Mouse (Mus musculus) induced T-regulatory cell, adult 2 months (primary cell): ENCODE measurements around the gene Gm20388.

Experiments
- DNase-seq: peaks from one replicate; pipeline ENCODE4 v3.0.0-alpha.2; 2012; ENCODE audit warnings: low read depth

The Gm20388 gene

GRCm38 (mm10) chr8:124077377-124077776, 4166.7 kb downstream of the Gm20388 start:
- no peak for DNase-seq

- DNase-seq = peak; percentile 20
These were observed 4167.4 kb downstream of the Gm20388 start for GRCm38 (mm10) chr8:124077998-124078397.

- no peak for DNase-seq
These were observed 4168.3 kb downstream of the Gm20388 start for GRCm38 (mm10) chr8:124078969-124079368.

- DNase-seq = no peak
These were observed 4170.1 kb downstream of the Gm20388 start for GRCm38 (mm10) chr8:124080467-124081326.

GRCm38 (mm10) chr8:124082616-124083015, 4172.0 kb downstream of the Gm20388 start:
- DNase-seq = no peak

- no peak for DNase-seq
These were observed 4173.0 kb downstream of the Gm20388 start for GRCm38 (mm10) chr8:124083611-124084010.

- DNase-seq = peak; percentile 57
These were observed 4175.0 kb downstream of the Gm20388 start for GRCm38 (mm10) chr8:124085668-124086067.

GRCm38 (mm10) chr8:124088092-124088613, 4177.5 kb downstream of the Gm20388 start:
- DNase-seq = no peak

- DNase-seq = no peak
These were observed 4178.4 kb downstream of the Gm20388 start for GRCm38 (mm10) chr8:124089016-124089415.

- no peak for DNase-seq
These were observed 4179.8 kb downstream of the Gm20388 start for GRCm38 (mm10) chr8:124090473-124090872.

- DNase-seq = no peak
These were observed 4188.4 kb downstream of the Gm20388 start for GRCm38 (mm10) chr8:124098953-124099622.

GRCm38 (mm10) chr8:124099623-124099965, 4189.0 kb downstream of the Gm20388 start:
- DNase-seq = no peak

GRCm38 (mm10) chr8:124105869-124106268, 4195.2 kb downstream of the Gm20388 start:
- DNase-seq = no peak

- no peak for DNase-seq
These were observed 4195.9 kb downstream of the Gm20388 start for GRCm38 (mm10) chr8:124106328-124107195.

- DNase-seq = no peak
These were observed 4202.5 kb downstream of the Gm20388 start for GRCm38 (mm10) chr8:124113108-124113507.

- no peak for DNase-seq
These were observed 4214.6 kb downstream of the Gm20388 start for GRCm38 (mm10) chr8:124125241-124125640.

GRCm38 (mm10) chr8:124137261-124137660, 4226.6 kb downstream of the Gm20388 start:
- no peak for DNase-seq

GRCm38 (mm10) chr8:124140211-124140790, 4229.7 kb downstream of the Gm20388 start:
- DNase-seq = no peak

GRCm38 (mm10) chr8:124140868-124141431, 4230.3 kb downstream of the Gm20388 start:
- no peak for DNase-seq

- DNase-seq = no peak
These were observed 4231.2 kb downstream of the Gm20388 start for GRCm38 (mm10) chr8:124141681-124142391.

- DNase-seq = no peak
These were observed 4232.4 kb downstream of the Gm20388 start for GRCm38 (mm10) chr8:124143003-124143402.
